Mouse (Mus musculus) E14TG2a.4 (cell line): ENCODE data around the gene Gm15097.
"Not testable (repeated sequence)": the region's sequence is repeated elsewhere in the genome, so short reads cannot be mapped to it uniquely, and the experiment has no call there.

Experiments used
- CTCF ChIP-seq: conservative IDR thresholded peaks from 2 replicates; pipeline ENCODE4 v1.5.1; 2014; ENCODE audit warnings: low read length
- NANOG ChIP-seq: IDR thresholded peaks from 2 replicates; pipeline ENCODE4 v1.6.1; 2014; ENCODE audit warnings: borderline replicate concordance, low read length, mixed read lengths
- POU5F1 ChIP-seq: IDR thresholded peaks from 2 replicates; pipeline ENCODE4 v1.6.1; 2014; ENCODE audit warnings: low read length, borderline replicate concordance

DNA sequence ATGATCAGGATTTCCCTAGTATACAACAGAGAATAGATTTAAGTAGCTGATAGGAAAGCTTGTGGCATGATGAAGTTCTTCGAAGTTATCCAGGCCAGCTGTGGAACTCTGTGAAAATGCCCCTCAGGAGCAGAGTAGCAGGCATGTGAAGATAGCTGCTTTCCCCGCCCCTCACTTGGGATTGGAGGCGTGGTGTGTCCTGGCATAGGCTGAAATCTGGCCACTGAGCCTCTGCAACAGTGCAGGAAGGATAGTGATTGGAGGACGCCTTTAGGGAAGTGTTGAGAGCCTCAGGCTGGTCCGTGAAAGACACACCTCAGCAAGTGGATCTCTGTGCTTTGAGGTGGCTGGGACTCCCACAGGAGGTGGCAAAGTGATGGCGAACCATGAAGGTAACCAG lies at the start of gene Gm15097:
- not testable (repeated sequence) for TF ChIP-seq CTCF, NANOG, POU5F1
